In the genomic region with DNA sequence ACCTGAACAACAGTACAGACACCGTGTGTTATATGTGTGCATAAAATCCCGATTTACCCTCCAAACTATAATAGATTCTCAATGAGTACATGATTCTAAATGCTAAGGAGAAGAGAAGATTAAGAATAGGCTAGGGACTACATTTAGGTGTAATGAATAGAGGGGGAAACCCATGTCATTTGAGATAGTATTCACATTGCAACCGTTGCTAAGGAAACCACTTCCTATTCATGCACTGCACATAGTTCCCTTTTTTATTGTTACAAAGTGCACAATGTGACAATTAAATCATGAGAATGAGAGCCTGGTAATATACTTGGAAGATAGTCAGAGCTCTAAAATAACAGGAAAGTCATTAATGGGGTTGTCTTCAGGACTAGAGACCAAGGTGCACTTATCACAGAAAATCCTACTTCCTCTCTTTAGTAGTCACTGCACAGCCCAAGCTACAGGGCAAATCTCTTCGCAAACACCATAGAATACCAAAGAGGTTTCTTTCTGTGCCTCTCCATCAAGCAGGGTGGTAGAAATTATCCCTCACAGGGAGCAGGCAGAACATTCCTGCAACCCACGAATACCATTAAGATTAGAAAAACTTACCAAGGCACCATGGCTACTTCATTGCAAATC, we compare ENCODE assay signal across 19 mouse cellular contexts.
A peak's percentile ranks its signal among the peaks of the same experiment; 100 is the strongest.
DNase-seq lines count a peak whose midpoint lies in the region; ATAC-seq and TF ChIP-seq lines count a peak whose summit lies in the region.
"Had no signal": no experiment of that assay in that cellular context is flagged by ENCODE, and none has a peak within 500 bp of the region (broad histone marks: within the 10 kb centered on the region; RNA-seq: fewer than 3 reads in every experiment).

No protein-coding gene starts in this region.

- no peak overlapping the region for H3K4me2 ChIP-seq in forebrain, embryonic 16.5 days (ENCODE audit: low read length)
- no peak overlapping the region for H3K4me2 ChIP-seq in midbrain, postnatal 0 days (ENCODE audit: low read depth, low read length, poor library complexity, severe bottlenecking)
- H3K4me2 ChIP-seq: heart, embryonic 11.5 days; limb, embryonic 15.5 days had no signal

- H3K36me3 ChIP-seq in forebrain, embryonic 16.5 days (ENCODE audit: control insufficient read depth, insufficient read depth): no peaks in the 10 kb centered on the region
- H3K36me3 ChIP-seq in midbrain, postnatal 0 days (ENCODE audit: insufficient read depth, low read length): no peaks in the 10 kb centered on the region
- no peaks in the 10 kb centered on the region for H3K36me3 ChIP-seq in kidney, adult 2 months (ENCODE audit: control insufficient read depth, insufficient read depth, low read length)
- H3K36me3 ChIP-seq: limb, embryonic 15.5 days had no signal

- H3K27me3 ChIP-seq in forebrain, embryonic 16.5 days (replicated peaks; ENCODE audit: control insufficient read depth, insufficient read depth, low read length): no peaks in the 10 kb centered on the region
- H3K27me3 ChIP-seq in midbrain, postnatal 0 days (ENCODE audit: insufficient read depth, low read length): no peaks in the 10 kb centered on the region
- H3K27me3 ChIP-seq in kidney, adult 2 months (replicated peaks; ENCODE audit: control insufficient read depth, insufficient read depth, low read length): no peaks in the 10 kb centered on the region
- H3K27me3 ChIP-seq: limb, embryonic 15.5 days had no signal

- H3K9ac ChIP-seq in forebrain, embryonic 16.5 days (replicated peaks; ENCODE audit: low read depth, low read length): no peak overlapping the region
- no peak overlapping the region for H3K9ac ChIP-seq in midbrain, postnatal 0 days (replicated peaks; ENCODE audit: low read length, poor library complexity, severe bottlenecking)
- H3K9ac ChIP-seq: limb, embryonic 15.5 days had no signal

- ATAC-seq in forebrain, embryonic 16.5 days: peak; percentile 86
- ATAC-seq in midbrain, postnatal 0 days (ENCODE audit: low FRiP score): no peak; the same call in 1 of the 2 replicates
- ATAC-seq: activated CD4-positive, CD25-positive, alpha-beta regulatory T cell, adult 4 months; intestine, embryonic 16.5 days had no signal

- no peak for TF ChIP-seq POLR2A in kidney, adult 2 months (IDR thresholded peaks at IDR 0.05; ENCODE audit: low read depth, low read length)

- TF ChIP-seq CTCF in midbrain, postnatal 0 days (IDR thresholded peaks at IDR 0.05): no peak
- no peak for TF ChIP-seq CTCF in kidney, adult 2 months (conservative IDR thresholded peaks at IDR 0.05; ENCODE audit: insufficient read depth, insufficient read length, low read depth, low read length)

- DNase-seq in layer of hippocampus, adult 9-10 months (ENCODE audit: low spot score): peak; percentile 1
- DNase-seq in layer of hippocampus, adult 8-10 months (ENCODE audit: low spot score in 2 of 2): no peak
- DNase-seq in MEL-GATA-1-ER (ENCODE audit: extremely low read depth, low read depth): peak; percentile 64
- DNase-seq in midbrain, postnatal 0 days (ENCODE audit: low spot score): peak; percentile 32
- no peak for DNase-seq in adipocyte (ENCODE audit: low spot score)
- no peak for DNase-seq in kidney, adult 2 months
- DNase-seq: cerebellum, adult 9-10 months; gastrocnemius, postnatal 14 days; kidney, postnatal 14 days; lung, adult 2 months; right cerebral cortex, adult 18-20 months; spleen, adult 18-20 months; thymus, postnatal 36 days had no signal

- H3K4me1 ChIP-seq in forebrain, embryonic 16.5 days (replicated peaks; ENCODE audit: control insufficient read depth, insufficient read depth, low read length): no peaks in the 10 kb centered on the region
- H3K4me1 ChIP-seq in midbrain, postnatal 0 days (ENCODE audit: insufficient read depth, low read length): no peaks in the 10 kb centered on the region
- H3K4me1 ChIP-seq in kidney, adult 2 months (ENCODE audit: control insufficient read depth, insufficient read depth, low read length): no peaks in the 10 kb centered on the region
- H3K4me1 ChIP-seq: limb, embryonic 15.5 days had no signal

- H3K9me3 ChIP-seq in forebrain, embryonic 16.5 days (ENCODE audit: control insufficient read depth, low read length): no peaks in the 10 kb centered on the region
- H3K9me3 ChIP-seq in midbrain, postnatal 0 days (ENCODE audit: low read length): no peaks in the 10 kb centered on the region
- H3K9me3 ChIP-seq: limb, embryonic 15.5 days had no signal

- H3K4me3 ChIP-seq in forebrain, embryonic 16.5 days (replicated peaks; ENCODE audit: low read length): no peak overlapping the region
- H3K4me3 ChIP-seq in midbrain, postnatal 0 days (ENCODE audit: low read depth, low read length): no peak overlapping the region
- no peak overlapping the region for H3K4me3 ChIP-seq in kidney, adult 2 months (ENCODE audit: insufficient read depth, low read depth, low read length)
- H3K4me3 ChIP-seq: limb, embryonic 15.5 days; myocyte had no signal

- H3K27ac ChIP-seq in forebrain, embryonic 16.5 days (ENCODE audit: low read length): 0 out of 2 replicates have a peak overlapping the region, but pooled peaks have one; percentile 18
- H3K27ac ChIP-seq in midbrain, postnatal 0 days (ENCODE audit: low read depth, low read length): peak overlapping the region; percentile 57
- no peak overlapping the region for H3K27ac ChIP-seq in kidney, adult 2 months (ENCODE audit: insufficient read depth, low read depth, low read length)
- H3K27ac ChIP-seq: limb, embryonic 15.5 days had no signal

- 52% methylated on average over 5 of the region's 5 CpGs for WGBS in forebrain, embryonic 16.5 days
- 51% methylated on average over 5 of the region's 5 CpGs for WGBS in midbrain, postnatal 0 days
- WGBS in kidney, adult 2 months: 75% methylated on average over 5 of the region's 5 CpGs

Comparison
In these comparisons a context has a peak if more than half of its experiments do, and no peak if none do; other contexts are left out.
1. DNase-seq: peak in layer of hippocampus, adult 9-10 months (single experiment), MEL-GATA-1-ER (single experiment) and midbrain, postnatal 0 days (single experiment); none in layer of hippocampus, adult 8-10 months (0 of 2), adipocyte (single experiment) and kidney, adult 2 months (single experiment).